Mouse (Mus musculus) v-Abl transformed pro-B cells (cell line): ENCODE data around the gene Rdh1.
"Not testable (repeated sequence)": the region's sequence is repeated elsewhere in the genome, so short reads cannot be mapped to it uniquely, and the experiment has no call there.

Source experiments
- in situ Hi-C, 2 experiments: fragments of 400-800 bp; cut with MboI; formaldehyde crosslinking; loops; one replicate each; pipeline ENCODE4 v1.15.1; 2025; ENCODE audit not compliant: unreplicated experiment in 2 of 2

Rdh1 gene

GRCm38 (mm10) chr10:127817268-127817910 lies 57.9 kb downstream of the Rdh1 start:
- in situ Hi-C loops, result not testable (repeated sequence)
